26 mouse cellular contexts compared by ENCODE assay signal in genomic region chr11:33986525-33986924, GRCm38 (mm10). TPM values are rescaled to one million over a fixed set of nuclear protein-coding genes. Genes with fewer than 3 reads are reported as not detected.
DNase-seq lines count a peak whose midpoint lies in the region; ATAC-seq and TF ChIP-seq lines count a peak whose summit lies in the region.
"Had no signal": no experiment of that assay in that cellular context is flagged by ENCODE, and none has a peak within 500 bp of the region (broad histone marks: within the 10 kb centered on the region; RNA-seq: fewer than 3 reads in every experiment).

No protein-coding gene starts in this region.

- no peak overlapping the region for H3K27ac ChIP-seq in lung, postnatal 0 days (ENCODE audit: low read length)
- H3K27ac ChIP-seq in hindbrain, embryonic 16.5 days (ENCODE audit: low read depth, low read length) = no peak overlapping the region
- H3K27ac ChIP-seq: forebrain, embryonic 10.5 days; forebrain, embryonic 13.5 days; hindbrain, embryonic 10.5 days; hindbrain, embryonic 13.5 days; hindbrain, postnatal 0 days had no signal

- H3K36me3 ChIP-seq in G1E (replicated peaks) = no peaks in the 10 kb centered on the region
- no peaks in the 10 kb centered on the region for H3K36me3 ChIP-seq in lung, postnatal 0 days (ENCODE audit: insufficient read depth, low read length)
- H3K36me3 ChIP-seq in hindbrain, embryonic 16.5 days (ENCODE audit: control insufficient read depth, insufficient read depth, low read length) = no peaks in the 10 kb centered on the region
- H3K36me3 ChIP-seq: forebrain, embryonic 10.5 days; hindbrain, embryonic 10.5 days; hindbrain, embryonic 13.5 days had no signal

- peaks cover 21% of the 10 kb centered on the region for H3K4me1 ChIP-seq in G1E (ENCODE audit: insufficient read depth, low read depth, low read length)
- no peaks in the 10 kb centered on the region for H3K4me1 ChIP-seq in lung, postnatal 0 days (ENCODE audit: insufficient read depth, low read depth, low read length)
- no peaks in the 10 kb centered on the region for H3K4me1 ChIP-seq in hindbrain, embryonic 16.5 days (ENCODE audit: control insufficient read depth, insufficient read depth, low read depth, low read length)
- H3K4me1 ChIP-seq: forebrain, embryonic 10.5 days; forebrain, embryonic 13.5 days; hindbrain, embryonic 13.5 days had no signal

- H3K27me3 ChIP-seq in G1E (ENCODE audit: insufficient read depth, low read length) = no peaks in the 10 kb centered on the region; the same call in 1 of the 2 replicates
- H3K27me3 ChIP-seq in lung, postnatal 0 days (replicated peaks; ENCODE audit: insufficient read depth, low read length) = no peaks in the 10 kb centered on the region
- H3K27me3 ChIP-seq in hindbrain, embryonic 16.5 days (replicated peaks; ENCODE audit: control insufficient read depth, insufficient read depth, low read length) = no peaks in the 10 kb centered on the region
- H3K27me3 ChIP-seq: forebrain, embryonic 13.5 days; hindbrain, embryonic 13.5 days had no signal

- H3K4me2 ChIP-seq in lung, postnatal 0 days (replicated peaks; ENCODE audit: low read depth, low read length) = no peak overlapping the region
- H3K4me2 ChIP-seq in hindbrain, embryonic 16.5 days (ENCODE audit: low read length) = no peak overlapping the region
- H3K4me2 ChIP-seq: forebrain, embryonic 13.5 days; heart, embryonic 11.5 days; hindbrain, embryonic 13.5 days had no signal

- peak; percentile 61; the same call in 1 of the 2 replicates for ATAC-seq in G1E (ENCODE audit: extremely low read depth, insufficient number of reproducible peaks, low FRiP score, poor library complexity, severe bottlenecking)
- ATAC-seq in common myeloid progenitor, adult 5-6 weeks (replicated peaks; ENCODE audit: low read depth, poor library complexity, severe bottlenecking) = peak; percentile 70
- peak; percentile 63 for ATAC-seq in megakaryocyte progenitor cell, adult 5-6 weeks (replicated peaks; ENCODE audit: poor library complexity)
- ATAC-seq in lung, postnatal 0 days = no peak
- no peak for ATAC-seq in hindbrain, embryonic 16.5 days
- ATAC-seq: activated CD4-positive, CD25-positive, alpha-beta regulatory T cell, adult 4 months; forebrain, embryonic 13.5 days; forebrain, embryonic 16.5 days; hindbrain, postnatal 0 days; inflammation-experienced regulatory T-cells, adult 6 months; intestine, embryonic 16.5 days had no signal

- TF ChIP-seq CTCF in G1E (IDR thresholded peaks at IDR 0.05; ENCODE audit: low read depth, low read length) = no peak
- TF ChIP-seq CTCF in lung, postnatal 0 days (IDR thresholded peaks at IDR 0.05) = no peak

- DNase-seq in G1E (ENCODE audit: low spot score) = no peak
- DNase-seq in ovary, postnatal 14 days (ENCODE audit: low spot score) = no peak
- DNase-seq in lung, postnatal 0 days (ENCODE audit: low spot score) = no peak
- DNase-seq: adrenal gland, adult 8-10 months; adrenal gland, postnatal 25 days; cerebellum, adult 2 months; cerebellum, adult 9-11 months; cerebellum, postnatal 25 days; gastrocnemius, postnatal 10 days; gastrocnemius, postnatal 36 days; heart, adult 11 months; kidney, adult 2 months had no signal

- H3K9me3 ChIP-seq in G1E (replicated peaks) = no peaks in the 10 kb centered on the region; the same call in none of the 2 replicates
- no peaks in the 10 kb centered on the region for H3K9me3 ChIP-seq in lung, postnatal 0 days (ENCODE audit: low read length)
- no peaks in the 10 kb centered on the region for H3K9me3 ChIP-seq in hindbrain, embryonic 16.5 days (ENCODE audit: control insufficient read depth, low read length)
- H3K9me3 ChIP-seq: forebrain, embryonic 10.5 days; forebrain, embryonic 13.5 days; hindbrain, embryonic 10.5 days; hindbrain, embryonic 13.5 days had no signal

- no peak overlapping the region for H3K4me3 ChIP-seq in G1E (ENCODE audit: low read depth, low read length)
- H3K4me3 ChIP-seq in lung, postnatal 0 days (ENCODE audit: low read depth, low read length) = no peak overlapping the region
- H3K4me3 ChIP-seq in hindbrain, embryonic 16.5 days (ENCODE audit: low read length) = no peak overlapping the region
- H3K4me3 ChIP-seq: forebrain, embryonic 10.5 days; forebrain, embryonic 13.5 days; hindbrain, embryonic 10.5 days; hindbrain, embryonic 13.5 days had no signal

- H3K9ac ChIP-seq in lung, postnatal 0 days (replicated peaks; ENCODE audit: low read depth) = no peak overlapping the region
- no peak overlapping the region for H3K9ac ChIP-seq in hindbrain, embryonic 16.5 days (ENCODE audit: low read depth, low read length)
- H3K9ac ChIP-seq: forebrain, embryonic 13.5 days; hindbrain, embryonic 13.5 days had no signal

- no peak for TF ChIP-seq EP300 in lung, postnatal 0 days (IDR thresholded peaks at IDR 0.05)

- WGBS in lung, postnatal 0 days = 82% methylated on average over 2 of the region's 2 CpGs
- 97% methylated on average over 2 of the region's 2 CpGs for WGBS in hindbrain, embryonic 16.5 days

RNA-seq across cellular contexts. Expression of gene Kcnip1, which starts 6.4 kb away (rescaled TPM):
- not detected in 2 replicates for total RNA-seq in G1E (2014; fragmentation: Nextera tagmentation)
- 0.06 and 0.27 TPM in 2 replicates for total RNA-seq in G1E (2017)
- not detected in 2 replicates for polyA plus RNA-seq in G1E (2012)
- not detected in 2 replicates for total RNA-seq in common myeloid progenitor, adult 5-6 weeks (2017)
- total RNA-seq in megakaryocyte progenitor cell, adult 5-6 weeks (2015) = not detected in 2 replicates
- not detected in 2 replicates for total RNA-seq in megakaryocyte progenitor cell, adult 5-6 weeks (2017)
- 0.18 and 0.27 TPM in 2 replicates for polyA plus RNA-seq in lung, postnatal 0 days (2015; fragmentation: Nextera tagmentation; extraction: Ambion mirVana)
- polyA plus RNA-seq in hindbrain, embryonic 16.5 days (2015; fragmentation: Nextera tagmentation; extraction: Ambion mirVana) = 129 and 146 TPM in 2 replicates
- total RNA-seq: gastrocnemius, postnatal 36 days; heart, postnatal 25 days had no signal
- polyA plus RNA-seq: activated CD4-positive, CD25-positive, alpha-beta regulatory T cell, adult 4 months; kidney, adult 2 months had no signal

RNA-seq across cellular contexts. Expression of gene Kcnmb1, which starts 23.7 kb away (rescaled TPM):
- total RNA-seq in G1E (2014; fragmentation: Nextera tagmentation) (not detected in 2 replicates), G1E (2017) (0.16 TPM in 1 of 2 replicates, not detected in the other)
- polyA plus RNA-seq in G1E (2012) = not detected in 2 replicates
- total RNA-seq in common myeloid progenitor, adult 5-6 weeks (2017) = not detected in 2 replicates
- total RNA-seq in megakaryocyte progenitor cell, adult 5-6 weeks (2015) = not detected in 2 replicates
- not detected in 2 replicates for total RNA-seq in megakaryocyte progenitor cell, adult 5-6 weeks (2017)
- 0.66 and 0.74 TPM in 2 replicates for polyA plus RNA-seq in lung, postnatal 0 days (2015; fragmentation: Nextera tagmentation; extraction: Ambion mirVana)
- 0.20 and 0.52 TPM in 2 replicates for polyA plus RNA-seq in hindbrain, embryonic 16.5 days (2015; fragmentation: Nextera tagmentation; extraction: Ambion mirVana)

Comparison
In these comparisons a context has a peak if more than half of its experiments do, and no peak if none do; other contexts are left out.
1. ATAC-seq: peak in G1E (single experiment), common myeloid progenitor, adult 5-6 weeks (single experiment) and megakaryocyte progenitor cell, adult 5-6 weeks (single experiment); none in lung, postnatal 0 days (single experiment) and hindbrain, embryonic 16.5 days (single experiment).